Mouse (Mus musculus): ENCODE measurements around the gene Srbd1. TPM values are rescaled to one million over a fixed set of nuclear protein-coding genes. Genes with fewer than 3 reads are reported as not detected.

Srbd1 gene
- polyA plus RNA-seq, 1 experiment: 6.1 TPM

DNA sequence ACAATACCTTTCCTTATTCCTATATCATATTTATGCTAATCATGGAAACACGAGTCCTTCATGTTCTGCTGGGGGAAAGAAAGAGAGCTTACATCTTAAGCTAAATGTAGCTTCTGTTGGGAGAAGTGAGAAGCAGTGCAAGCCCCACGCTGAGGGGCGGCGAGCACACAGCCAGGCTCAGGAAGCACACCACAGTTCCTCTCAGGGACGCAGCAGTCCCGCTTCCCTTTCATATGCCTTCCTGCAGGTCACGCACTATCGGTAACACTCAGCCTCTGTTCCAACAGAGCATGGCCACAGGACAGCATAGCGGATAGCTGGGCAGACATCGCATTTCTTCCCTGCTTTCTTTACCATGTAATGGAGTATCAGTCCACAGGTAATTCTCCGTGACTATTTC, 66.9 kb downstream of the Srbd1 start:
- peaks cover 10% of the 10 kb centered on the region for H3K36me3 ChIP-seq (ENCODE audit: control insufficient read depth, insufficient read depth)
- no peak overlapping the region for H3ac ChIP-seq (ENCODE audit: control insufficient read depth, insufficient read length)
- no peaks in the 10 kb centered on the region for H3K27me3 ChIP-seq (ENCODE audit: control insufficient read depth, insufficient read depth, insufficient read length)
- TF ChIP-seq SRF (IDR thresholded peaks at IDR 0.05; ENCODE audit: control insufficient read depth, insufficient read length, low read depth): no peak
- TF ChIP-seq POLR2AphosphoS2 (IDR thresholded peaks at IDR 0.05; ENCODE audit: insufficient read length, low read depth): no peak
- TF ChIP-seq E2F4 (IDR thresholded peaks at IDR 0.05; ENCODE audit: insufficient read depth): no peak
- TF ChIP-seq TCF3 (IDR thresholded peaks at IDR 0.05; ENCODE audit: insufficient read length, low read depth): no peak
- TF ChIP-seq MYOG (IDR thresholded peaks at IDR 0.05; ENCODE audit: control insufficient read depth in 1 of 3, insufficient read depth in 1 of 3, insufficient read length in 2 of 3, low read depth in 2 of 3): no peak
- no peak for TF ChIP-seq CEBPB (IDR thresholded peaks at IDR 0.05; ENCODE audit: insufficient read depth, poor library complexity, severe bottlenecking)
- no peak for TF ChIP-seq POLR2A (IDR thresholded peaks at IDR 0.05; ENCODE audit: insufficient read length, low read depth)
- TF ChIP-seq MAX (IDR thresholded peaks at IDR 0.05; ENCODE audit: low read depth): no peak
- no peak for TF ChIP-seq USF1 (IDR thresholded peaks at IDR 0.05; ENCODE audit: low read depth)
- TF ChIP-seq REST (IDR thresholded peaks at IDR 0.05; ENCODE audit: insufficient read depth, insufficient read length): no peak
- no peak for TF ChIP-seq MYOD1 (IDR thresholded peaks at IDR 0.05; ENCODE audit: control insufficient read depth in 1 of 3, insufficient read length in 2 of 3, low read depth in 2 of 3)
- no peak for TF ChIP-seq TCF12 (IDR thresholded peaks at IDR 0.05; ENCODE audit: insufficient read depth, poor library complexity, severe bottlenecking)
- H3K4me3 ChIP-seq: no peak overlapping the region
- H3K79me2 ChIP-seq (ENCODE audit: control insufficient read depth, insufficient read depth): no peaks in the 10 kb centered on the region
- H3K4me2 ChIP-seq (ENCODE audit: low read depth): no peak overlapping the region

DNA sequence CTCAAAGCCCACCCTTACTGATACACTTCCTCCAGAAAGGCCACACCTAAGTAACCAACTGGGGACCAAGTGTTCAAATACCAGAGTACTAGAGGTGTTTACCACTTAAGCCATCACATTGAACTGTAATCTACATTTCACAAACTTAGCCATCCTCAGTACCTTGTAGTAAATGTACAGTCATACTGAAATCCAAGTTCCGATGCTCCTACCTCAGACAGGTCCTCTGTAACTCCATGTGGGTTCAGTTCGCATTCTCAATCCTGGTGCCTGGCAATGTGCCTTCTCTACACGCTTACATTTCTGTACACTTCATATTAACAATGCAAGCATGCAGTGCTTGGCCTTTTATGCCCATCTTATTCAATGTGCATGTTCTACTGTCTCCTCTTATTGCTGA, 77.5 kb downstream of the Srbd1 start:
- no peaks in the 10 kb centered on the region for H3K36me3 ChIP-seq (ENCODE audit: control insufficient read depth, insufficient read depth)
- no peak for TF ChIP-seq MYOD1 (IDR thresholded peaks at IDR 0.05; ENCODE audit: control insufficient read depth in 1 of 3, insufficient read length in 2 of 3, low read depth in 2 of 3)
- TF ChIP-seq POLR2A (IDR thresholded peaks at IDR 0.05; ENCODE audit: insufficient read length, low read depth): no peak
- TF ChIP-seq MYOG (IDR thresholded peaks at IDR 0.05; ENCODE audit: control insufficient read depth in 1 of 3, insufficient read depth in 1 of 3, insufficient read length in 2 of 3, low read depth in 2 of 3): no peak
- no peak for TF ChIP-seq CEBPB (IDR thresholded peaks at IDR 0.05; ENCODE audit: insufficient read depth, poor library complexity, severe bottlenecking)
- no peak for TF ChIP-seq USF1 (IDR thresholded peaks at IDR 0.05; ENCODE audit: low read depth)
- TF ChIP-seq MAX (IDR thresholded peaks at IDR 0.05; ENCODE audit: low read depth): no peak
- TF ChIP-seq TCF12 (IDR thresholded peaks at IDR 0.05; ENCODE audit: insufficient read depth, poor library complexity, severe bottlenecking): no peak
- TF ChIP-seq REST (IDR thresholded peaks at IDR 0.05; ENCODE audit: insufficient read depth, insufficient read length): no peak
- no peak for TF ChIP-seq E2F4 (IDR thresholded peaks at IDR 0.05; ENCODE audit: insufficient read depth)
- TF ChIP-seq TCF3 (IDR thresholded peaks at IDR 0.05; ENCODE audit: insufficient read length, low read depth): no peak
- TF ChIP-seq SRF (IDR thresholded peaks at IDR 0.05; ENCODE audit: control insufficient read depth, insufficient read length, low read depth): no peak
- TF ChIP-seq POLR2AphosphoS2 (IDR thresholded peaks at IDR 0.05; ENCODE audit: insufficient read length, low read depth): no peak
- no peak overlapping the region for H3ac ChIP-seq (ENCODE audit: control insufficient read depth, insufficient read length)
- H3K27me3 ChIP-seq (ENCODE audit: control insufficient read depth, insufficient read depth, insufficient read length): no peaks in the 10 kb centered on the region
- no peak overlapping the region for H3K4me2 ChIP-seq (ENCODE audit: low read depth)
- H3K79me2 ChIP-seq (ENCODE audit: control insufficient read depth, insufficient read depth): no peaks in the 10 kb centered on the region
- H3K4me3 ChIP-seq: no peak overlapping the region

DNA sequence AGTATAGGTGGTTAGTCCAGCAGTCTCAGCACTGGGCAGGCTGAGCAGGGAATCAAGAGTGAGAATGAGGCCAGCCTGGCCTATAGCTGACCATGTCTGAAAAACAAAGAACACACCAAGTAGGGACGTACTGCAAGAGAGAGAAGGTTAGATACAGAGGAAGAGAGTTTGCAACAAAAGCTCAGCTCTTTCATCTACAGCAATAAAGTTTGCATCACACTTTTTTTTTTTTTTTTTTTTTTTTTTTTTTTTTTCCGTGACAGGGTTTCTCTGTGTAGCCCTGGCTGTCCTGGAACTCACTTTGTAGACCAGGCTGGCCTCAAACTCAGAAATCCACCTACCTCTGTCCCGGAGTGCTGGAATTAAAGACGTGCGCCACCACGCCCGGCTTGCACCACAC, 79.1 kb downstream of the Srbd1 start:
- Histone ChIP-seq H3K4me3 (no peak overlapping the region), H3K36me3 (ENCODE audit: control insufficient read depth, insufficient read depth) (no peaks in the 10 kb centered on the region), H3K79me2 (ENCODE audit: control insufficient read depth, insufficient read depth) (no peaks in the 10 kb centered on the region), H3K4me2 (ENCODE audit: low read depth) (no peak overlapping the region), H3ac (ENCODE audit: control insufficient read depth, insufficient read length) (no peak overlapping the region), H3K27me3 (ENCODE audit: control insufficient read depth, insufficient read depth, insufficient read length) (no peaks in the 10 kb centered on the region)
- TF ChIP-seq REST (IDR thresholded peaks at IDR 0.05; ENCODE audit: insufficient read depth, insufficient read length): no peak
- TF ChIP-seq POLR2AphosphoS2 (IDR thresholded peaks at IDR 0.05; ENCODE audit: insufficient read length, low read depth): no peak
- TF ChIP-seq MAX (IDR thresholded peaks at IDR 0.05; ENCODE audit: low read depth): no peak
- TF ChIP-seq CEBPB (IDR thresholded peaks at IDR 0.05; ENCODE audit: insufficient read depth, poor library complexity, severe bottlenecking): no peak
- TF ChIP-seq SRF (IDR thresholded peaks at IDR 0.05; ENCODE audit: control insufficient read depth, insufficient read length, low read depth): no peak
- no peak for TF ChIP-seq TCF12 (IDR thresholded peaks at IDR 0.05; ENCODE audit: insufficient read depth, poor library complexity, severe bottlenecking)
- no peak for TF ChIP-seq MYOD1 (IDR thresholded peaks at IDR 0.05; ENCODE audit: control insufficient read depth in 1 of 3, insufficient read length in 2 of 3, low read depth in 2 of 3)

DNA sequence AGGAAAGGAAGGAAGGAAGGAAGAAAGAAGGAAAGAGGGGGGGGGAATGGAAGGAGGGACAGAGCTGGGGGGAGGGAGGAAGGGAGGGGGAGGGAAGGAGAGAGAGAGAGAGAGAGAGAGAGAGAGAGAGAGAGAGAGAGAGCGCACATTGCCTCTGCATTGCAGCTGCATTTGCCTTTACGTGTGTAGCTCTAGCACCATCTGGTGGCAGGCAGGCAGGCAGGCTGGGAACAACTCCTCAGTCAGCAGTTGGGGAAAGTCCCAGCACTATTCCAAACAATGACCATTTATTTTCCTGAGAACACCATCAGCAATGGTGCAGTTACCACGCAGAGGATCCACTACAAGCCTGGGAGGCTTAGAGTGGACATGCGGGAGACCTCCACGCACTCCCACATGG, 81.5 kb downstream of the Srbd1 start:
- Histone ChIP-seq H3K36me3 (ENCODE audit: control insufficient read depth, insufficient read depth) (no peaks in the 10 kb centered on the region), H3K4me3 (no peak overlapping the region), H3K79me2 (ENCODE audit: control insufficient read depth, insufficient read depth) (no peaks in the 10 kb centered on the region), H3K27me3 (ENCODE audit: control insufficient read depth, insufficient read depth, insufficient read length) (no peaks in the 10 kb centered on the region), H3ac (ENCODE audit: control insufficient read depth, insufficient read length) (no peak overlapping the region), H3K4me2 (ENCODE audit: low read depth) (no peak overlapping the region)
- TF ChIP-seq USF1 (IDR thresholded peaks at IDR 0.05; ENCODE audit: low read depth) (no peak), MAX (IDR thresholded peaks at IDR 0.05; ENCODE audit: low read depth) (no peak), MYOD1 (IDR thresholded peaks at IDR 0.05; ENCODE audit: control insufficient read depth in 1 of 3, insufficient read length in 2 of 3, low read depth in 2 of 3) (no peak), POLR2A (IDR thresholded peaks at IDR 0.05; ENCODE audit: insufficient read length, low read depth) (no peak), TCF3 (IDR thresholded peaks at IDR 0.05; ENCODE audit: insufficient read length, low read depth) (no peak), MYOG (IDR thresholded peaks at IDR 0.05; ENCODE audit: control insufficient read depth in 1 of 3, insufficient read depth in 1 of 3, insufficient read length in 2 of 3, low read depth in 2 of 3) (no peak), SRF (IDR thresholded peaks at IDR 0.05; ENCODE audit: control insufficient read depth, insufficient read length, low read depth) (no peak), TCF12 (IDR thresholded peaks at IDR 0.05; ENCODE audit: insufficient read depth, poor library complexity, severe bottlenecking) (no peak), POLR2AphosphoS2 (IDR thresholded peaks at IDR 0.05; ENCODE audit: insufficient read length, low read depth) (no peak), REST (IDR thresholded peaks at IDR 0.05; ENCODE audit: insufficient read depth, insufficient read length) (no peak), CEBPB (IDR thresholded peaks at IDR 0.05; ENCODE audit: insufficient read depth, poor library complexity, severe bottlenecking) (no peak), E2F4 (IDR thresholded peaks at IDR 0.05; ENCODE audit: insufficient read depth) (no peak)
